Mouse (Mus musculus): ENCODE results near the gene Efna5. TPM values are rescaled to one million over a fixed set of nuclear protein-coding genes. Genes with fewer than 3 reads are reported as not detected.

Efna5 gene
- polyA plus RNA-seq, 1 experiment = 2.3 TPM

- Histone ChIP-seq H3K4me1 (ENCODE audit: control insufficient read depth, insufficient read depth, low read length) (no peaks in the 10 kb centered on the region), H3K4me3 (replicated peaks; ENCODE audit: extremely low read depth, low read depth, low read length) (no peak overlapping the region)
- WGBS = 74% methylated on average over 9 of the region's 9 CpGs
- no peak for TF ChIP-seq CTCF (IDR thresholded peaks at IDR 0.05; ENCODE audit: insufficient read depth, low read length)
- no peak for TF ChIP-seq POLR2A (IDR thresholded peaks at IDR 0.05; ENCODE audit: borderline replicate concordance, extremely low read depth, low read depth, low read length)
- DNase-seq = no peak
Observed at GRCm38 (mm10) chr17:62746827-62747226, 134.3 kb downstream of the Efna5 start.

GRCm38 (mm10) chr17:62745286-62745685 is 135.8 kb downstream of the Efna5 start:
- H3K4me1 ChIP-seq (ENCODE audit: control insufficient read depth, insufficient read depth, low read length) = no peaks in the 10 kb centered on the region; the same call in 1 of the 2 replicates
- 88% methylated on average over 4 of the region's 4 CpGs for WGBS
- TF ChIP-seq POLR2A (IDR thresholded peaks at IDR 0.05; ENCODE audit: borderline replicate concordance, extremely low read depth, low read depth, low read length) (no peak), CTCF (IDR thresholded peaks at IDR 0.05; ENCODE audit: insufficient read depth, low read length) (no peak)
- no peak for DNase-seq
- H3K4me3 ChIP-seq (replicated peaks; ENCODE audit: extremely low read depth, low read depth, low read length) = no peak overlapping the region

GRCm38 (mm10) chr17:62744239-62744638 is 136.9 kb downstream of the Efna5 start:
- 83% methylated on average over 6 of the region's 6 CpGs for whole genome bisulfite sequencing
- Histone ChIP-seq H3K4me1 (ENCODE audit: control insufficient read depth, insufficient read depth, low read length) (no peaks in the 10 kb centered on the region; the same call in 1 of the 2 replicates), H3K4me3 (replicated peaks; ENCODE audit: extremely low read depth, low read depth, low read length) (no peak overlapping the region)
- TF ChIP-seq POLR2A (IDR thresholded peaks at IDR 0.05; ENCODE audit: borderline replicate concordance, extremely low read depth, low read depth, low read length) (no peak), CTCF (IDR thresholded peaks at IDR 0.05; ENCODE audit: insufficient read depth, low read length) (no peak)
- DNase-seq = no peak

DNA sequence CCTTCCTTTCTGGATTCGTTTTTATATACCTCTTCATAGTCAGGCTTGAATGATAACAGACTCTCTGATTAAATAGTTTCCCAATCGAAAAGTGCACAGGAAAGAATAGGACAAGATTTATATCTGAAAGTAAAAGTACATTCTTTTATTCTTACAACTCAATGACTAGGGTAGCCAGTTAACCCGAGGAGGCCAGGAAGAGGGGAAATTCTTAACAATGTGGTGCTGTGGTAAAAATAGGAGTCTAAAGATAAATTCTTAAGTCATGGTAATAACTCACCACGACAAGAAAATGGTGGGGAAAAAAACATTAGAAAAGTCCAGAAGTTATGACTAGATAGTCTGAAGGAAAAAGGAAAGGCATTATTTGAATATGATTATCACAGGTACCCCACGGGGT is 139.4 kb downstream of the Efna5 start:
- Histone ChIP-seq H3K4me3 (replicated peaks; ENCODE audit: extremely low read depth, low read depth, low read length) (no peak overlapping the region), H3K4me1 (ENCODE audit: control insufficient read depth, insufficient read depth, low read length) (no peaks in the 10 kb centered on the region; the same call in 1 of the 2 replicates)
- 28% methylated on average over 5 of the region's 5 CpGs for WGBS
- DNase-seq = no peak
- TF ChIP-seq POLR2A (IDR thresholded peaks at IDR 0.05; ENCODE audit: borderline replicate concordance, extremely low read depth, low read depth, low read length) = no peak
- TF ChIP-seq CTCF (IDR thresholded peaks at IDR 0.05; ENCODE audit: insufficient read depth, low read length) = no peak

DNA sequence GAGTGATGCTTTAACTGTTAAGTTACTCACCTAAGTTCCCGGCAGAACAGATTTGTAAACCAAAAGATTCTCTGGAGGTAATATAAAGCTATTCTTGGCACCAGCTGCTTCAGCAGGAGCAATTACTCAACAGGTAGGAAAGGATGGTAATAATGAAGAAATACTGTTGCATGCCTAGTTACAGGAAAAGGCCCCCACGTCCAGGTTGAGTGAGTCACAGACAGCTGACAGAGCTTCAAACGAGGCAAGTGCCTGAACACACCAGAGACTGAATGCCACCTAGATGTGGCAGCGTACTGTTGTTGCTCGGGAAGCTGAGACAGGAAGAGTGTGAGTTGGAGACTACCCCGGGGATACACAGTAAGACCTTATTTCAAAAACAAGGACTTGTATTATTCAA is 140.1 kb downstream of the Efna5 start:
- Histone ChIP-seq H3K4me1 (ENCODE audit: control insufficient read depth, insufficient read depth, low read length) (no peaks in the 10 kb centered on the region; the same call in 1 of the 2 replicates), H3K4me3 (replicated peaks; ENCODE audit: extremely low read depth, low read depth, low read length) (no peak overlapping the region)
- TF ChIP-seq CTCF (IDR thresholded peaks at IDR 0.05; ENCODE audit: insufficient read depth, low read length) = no peak
- TF ChIP-seq POLR2A (IDR thresholded peaks at IDR 0.05; ENCODE audit: borderline replicate concordance, extremely low read depth, low read depth, low read length) = no peak
- 62% methylated on average over 6 of the region's 6 CpGs for WGBS
- no peak for DNase-seq

- DNase-seq = no peak
- Histone ChIP-seq H3K4me3 (replicated peaks; ENCODE audit: extremely low read depth, low read depth, low read length) (no peak overlapping the region), H3K4me1 (ENCODE audit: control insufficient read depth, insufficient read depth, low read length) (no peaks in the 10 kb centered on the region; the same call in 1 of the 2 replicates)
- TF ChIP-seq CTCF (IDR thresholded peaks at IDR 0.05; ENCODE audit: insufficient read depth, low read length) (no peak), POLR2A (IDR thresholded peaks at IDR 0.05; ENCODE audit: borderline replicate concordance, extremely low read depth, low read depth, low read length) (no peak)
- whole genome bisulfite sequencing = 71% methylated on average over 6 of the region's 6 CpGs
Observed at GRCm38 (mm10) chr17:62739993-62740392, 141.1 kb downstream of the Efna5 start.

DNA sequence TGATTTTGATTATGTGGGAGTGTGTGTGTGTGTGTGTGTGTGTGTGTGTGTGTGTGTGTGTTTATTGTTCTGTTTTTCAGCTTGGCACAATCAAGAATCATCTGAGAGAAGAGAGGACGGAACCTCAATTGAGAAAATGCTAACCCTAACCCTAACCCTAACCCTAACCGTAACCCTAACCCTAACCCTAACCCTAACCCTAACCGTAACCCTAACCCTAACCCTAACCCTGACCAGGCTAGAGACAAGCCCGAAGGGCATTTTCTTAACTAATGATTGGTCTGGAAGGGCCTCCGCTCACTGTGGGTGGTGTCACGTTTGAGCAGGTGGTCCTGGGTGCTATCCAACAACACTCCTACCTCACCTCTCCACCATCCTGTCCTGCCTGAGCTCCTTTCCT is 143.7 kb downstream of the Efna5 start:
- Histone ChIP-seq H3K4me3 (replicated peaks; ENCODE audit: extremely low read depth, low read depth, low read length) (no peak overlapping the region), H3K4me1 (ENCODE audit: control insufficient read depth, insufficient read depth, low read length) (no peaks in the 10 kb centered on the region; the same call in 1 of the 2 replicates)
- 91% methylated on average over 6 of the region's 6 CpGs for WGBS
- TF ChIP-seq CTCF (IDR thresholded peaks at IDR 0.05; ENCODE audit: insufficient read depth, low read length) (no peak), POLR2A (IDR thresholded peaks at IDR 0.05; ENCODE audit: borderline replicate concordance, extremely low read depth, low read depth, low read length) (no peak)
- no peak for DNase-seq

DNA sequence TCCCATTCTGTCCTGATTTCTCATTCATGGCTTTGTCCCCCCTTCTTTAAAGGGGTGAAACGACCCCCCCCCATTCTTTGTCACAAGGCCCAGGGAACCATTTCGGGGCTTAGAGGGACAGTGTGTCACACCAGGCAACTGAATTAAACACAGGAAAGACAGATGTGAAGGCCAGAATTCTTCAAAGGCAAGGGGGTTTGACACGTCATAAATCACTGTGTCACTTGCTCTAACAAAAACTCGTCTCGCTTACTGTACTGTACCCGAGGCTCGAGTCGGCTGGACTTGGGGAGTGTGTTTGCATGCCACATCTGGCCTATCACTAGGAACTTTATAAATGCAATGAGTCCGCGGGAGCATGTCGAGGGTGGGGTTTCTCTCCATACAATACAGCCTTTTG is 145.2 kb downstream of the Efna5 start:
- Histone ChIP-seq H3K4me1 (ENCODE audit: control insufficient read depth, insufficient read depth, low read length) (no peaks in the 10 kb centered on the region), H3K4me3 (replicated peaks; ENCODE audit: extremely low read depth, low read depth, low read length) (no peak overlapping the region)
- TF ChIP-seq CTCF (IDR thresholded peaks at IDR 0.05; ENCODE audit: insufficient read depth, low read length) (no peak), POLR2A (IDR thresholded peaks at IDR 0.05; ENCODE audit: borderline replicate concordance, extremely low read depth, low read depth, low read length) (no peak)
- DNase-seq = no peak
- 21% methylated on average over 11 of the region's 11 CpGs for WGBS

- Histone ChIP-seq H3K4me1 (ENCODE audit: control insufficient read depth, insufficient read depth, low read length) (no peaks in the 10 kb centered on the region), H3K4me3 (replicated peaks; ENCODE audit: extremely low read depth, low read depth, low read length) (no peak overlapping the region)
- 46% methylated on average over 10 of the region's 10 CpGs for WGBS
- DNase-seq = no peak
- TF ChIP-seq POLR2A (IDR thresholded peaks at IDR 0.05; ENCODE audit: borderline replicate concordance, extremely low read depth, low read depth, low read length) (no peak), CTCF (IDR thresholded peaks at IDR 0.05; ENCODE audit: insufficient read depth, low read length) (no peak)
Observed at GRCm38 (mm10) chr17:62734901-62735300, 146.2 kb downstream of the Efna5 start.

DNA sequence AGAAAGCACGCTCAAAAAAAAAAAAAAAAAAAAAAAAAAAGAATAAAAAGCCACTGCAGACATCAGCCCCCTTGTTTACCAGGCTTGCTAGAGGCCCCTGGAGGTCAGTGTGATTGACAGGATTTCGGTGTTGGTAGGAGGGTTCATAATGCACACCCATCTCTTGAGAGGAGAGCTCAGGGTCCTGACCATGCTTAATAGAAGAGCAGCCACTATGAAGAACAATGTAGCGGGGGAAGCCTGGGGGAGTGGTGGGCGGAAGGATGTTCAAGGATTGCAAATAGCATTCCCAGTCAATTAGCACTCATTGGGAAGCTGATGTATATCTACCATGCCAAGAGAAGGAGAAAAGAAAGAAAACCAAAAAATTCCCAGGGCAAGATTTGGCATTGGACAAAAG is 147.1 kb downstream of the Efna5 start:
- no peak for DNase-seq
- TF ChIP-seq CTCF (IDR thresholded peaks at IDR 0.05; ENCODE audit: insufficient read depth, low read length) = no peak
- no peak for TF ChIP-seq POLR2A (IDR thresholded peaks at IDR 0.05; ENCODE audit: borderline replicate concordance, extremely low read depth, low read depth, low read length)
- 62% methylated on average over 4 of the region's 4 CpGs for WGBS
- Histone ChIP-seq H3K4me3 (replicated peaks; ENCODE audit: extremely low read depth, low read depth, low read length) (no peak overlapping the region), H3K4me1 (ENCODE audit: control insufficient read depth, insufficient read depth, low read length) (no peaks in the 10 kb centered on the region; the same call in 1 of the 2 replicates)
